Mouse (Mus musculus) c-Kit-positive CD71-positive TER-119-negative erythroid progenitor cells, embryonic 14.5 days (primary cell): ENCODE measurements around the gene Gm2696.
A peak's percentile ranks its signal among the peaks of the same experiment; 100 is the strongest.

Experiments used
- DNase-seq: peaks from one replicate; pipeline ENCODE4 v3.0.0-alpha.2; 2013; ENCODE audit warnings: low read depth

Gm2696 gene

GRCm38 (mm10) chr10:77847538-77847937 lies 33.1 kb downstream of the Gm2696 start:
- no peak for DNase-seq

GRCm38 (mm10) chr10:77852559-77852958 lies 38.1 kb downstream of the Gm2696 start, which contains the start of gene Gm10318:
Gm10318 (plus strand) TSS chr10:77852859.
- no peak for DNase-seq

GRCm38 (mm10) chr10:77861675-77862074 lies 47.2 kb downstream of the Gm2696 start, which contains the start of gene Gm3285:
Gm3285 (plus strand) TSS chr10:77861975.
- DNase-seq = no peak

GRCm38 (mm10) chr10:77864067-77864761 lies 49.7 kb downstream of the Gm2696 start:
- peak; percentile 50 for DNase-seq

GRCm38 (mm10) chr10:77864762-77865143 lies 50.3 kb downstream of the Gm2696 start:
- no peak for DNase-seq

- DNase-seq = no peak
Observed at GRCm38 (mm10) chr10:77867546-77867945, 53.1 kb downstream of the Gm2696 start.

- no peak for DNase-seq
Observed at GRCm38 (mm10) chr10:77869651-77870050, 55.2 kb downstream of the Gm2696 start.

- no peak for DNase-seq
Observed at GRCm38 (mm10) chr10:77878985-77879384, 64.5 kb downstream of the Gm2696 start.

GRCm38 (mm10) chr10:77880305-77880704 lies 65.8 kb downstream of the Gm2696 start:
- no peak for DNase-seq

- DNase-seq = no peak
Observed at GRCm38 (mm10) chr10:77882553-77882952, 68.1 kb downstream of the Gm2696 start.
